Mouse (Mus musculus) megakaryocyte, embryonic 14.5 days (primary cell): ENCODE results near the gene Hddc3. TPM values are rescaled to one million over a fixed set of nuclear protein-coding genes. Genes with fewer than 3 reads are reported as not detected.
A peak's percentile ranks its signal among the peaks of the same experiment; 100 is the strongest.
"Not testable (repeated sequence)": the region's sequence is repeated elsewhere in the genome, so short reads cannot be mapped to it uniquely, and the experiment has no call there.

Experiments
- H3K27me3 ChIP-seq: replicated peaks from 2 replicates; pipeline ENCODE3; 2012; ENCODE audit warnings: inconsistent platforms
- H3K36me3 ChIP-seq: replicated peaks from 2 replicates; pipeline ENCODE3; 2012; ENCODE audit warnings: low read length, inconsistent platforms, mixed read lengths
- H3K4me1 ChIP-seq: 2 replicates; pipeline ENCODE4 v1.6.1; 2012; ENCODE audit warnings: inconsistent platforms
- H3K4me3 ChIP-seq: replicated peaks from 2 replicates; pipeline ENCODE3; 2012; ENCODE audit warnings: moderate library complexity, mild to moderate bottlenecking, inconsistent platforms
- H3K9me3 ChIP-seq: 2 replicates; pipeline ENCODE4 v1.6.1; 2012; ENCODE audit warnings: inconsistent platforms
- FLI1 ChIP-seq: IDR thresholded peaks from 2 replicates; pipeline ENCODE4 v1.6.1; 2012; ENCODE audit warnings: low read length, inconsistent platforms, mixed read lengths
- GATA1 ChIP-seq: IDR thresholded peaks from 3 replicates; pipeline ENCODE4 v1.6.1; 2012; ENCODE audit warnings: mixed read lengths, low read length, inconsistent platforms, borderline replicate concordance
- polyA plus RNA-seq: library from polyadenylated mRNA; stranded (reverse); fragments of >175 nt; gene quantifications from 2 replicates; pipeline ENCODE4 v1.2.3, GENCODE M21; 2012; ENCODE audit warnings: low replicate concordance; ENCODE audit not compliant: insufficient read depth

Gene Hddc3
- polyA plus RNA-seq, 1 experiment: 104 TPM

- Histone ChIP-seq H3K4me1 (peaks cover 12% of the 10 kb centered on the region), H3K4me3 (no peak overlapping the region), H3K36me3 (peaks cover 92% of the 10 kb centered on the region), H3K27me3 (no peaks in the 10 kb centered on the region), H3K9me3 (no peaks in the 10 kb centered on the region)
- TF ChIP-seq GATA1: no peak
- TF ChIP-seq FLI1: no peak
Observed at GRCm38 (mm10) chr7:80315733-80316132, 27.2 kb upstream of the Hddc3 start.

- H3K4me3 ChIP-seq: no peak overlapping the region
- H3K27me3 ChIP-seq: no peaks in the 10 kb centered on the region
- peaks cover 78% of the 10 kb centered on the region for H3K36me3 ChIP-seq
- H3K4me1 ChIP-seq: peaks cover 19% of the 10 kb centered on the region
- TF ChIP-seq FLI1 (no peak), GATA1 (no peak)
- no peaks in the 10 kb centered on the region for H3K9me3 ChIP-seq
Observed at GRCm38 (mm10) chr7:80317439-80318115, 25.3 kb upstream of the Hddc3 start.

GRCm38 (mm10) chr7:80318670-80319069, 24.2 kb upstream of the Hddc3 start:
- Histone ChIP-seq H3K9me3 (no peaks in the 10 kb centered on the region), H3K4me3 (no peak overlapping the region), H3K27me3 (no peaks in the 10 kb centered on the region), H3K4me1 (peaks cover 29% of the 10 kb centered on the region), H3K36me3 (peaks cover 67% of the 10 kb centered on the region)
- no peak for TF ChIP-seq GATA1
- TF ChIP-seq FLI1: no peak

GRCm38 (mm10) chr7:80319846-80320496, 22.9 kb upstream of the Hddc3 start:
- TF ChIP-seq GATA1: no peak
- no peak for TF ChIP-seq FLI1
- H3K36me3 ChIP-seq: peaks cover 56% of the 10 kb centered on the region

GRCm38 (mm10) chr7:80323336-80323735, 19.6 kb upstream of the Hddc3 start:
- no peaks in the 10 kb centered on the region for H3K27me3 ChIP-seq
- H3K4me1 ChIP-seq: peaks cover 56% of the 10 kb centered on the region
- H3K4me3 ChIP-seq: peak overlapping the region; percentile 98
- TF ChIP-seq GATA1: no peak
- TF ChIP-seq FLI1: no peak
- no peaks in the 10 kb centered on the region for H3K9me3 ChIP-seq
- peaks cover 63% of the 10 kb centered on the region for H3K36me3 ChIP-seq

More at GRCm38 (mm10) chr7:80319846-80320496, 22.9 kb upstream of the Hddc3 start:
- peaks cover 27% of the 10 kb centered on the region for H3K4me1 ChIP-seq
- H3K27me3 ChIP-seq: no peaks in the 10 kb centered on the region
- no peaks in the 10 kb centered on the region for H3K9me3 ChIP-seq
- no peak overlapping the region for H3K4me3 ChIP-seq

GRCm38 (mm10) chr7:80324043-80324815, 18.7 kb upstream of the Hddc3 start, which contains the start of gene Rccd1:
TSS of gene Rccd1 (minus strand) at chr7:80324454.
- no peaks in the 10 kb centered on the region for H3K27me3 ChIP-seq
- H3K36me3 ChIP-seq: peaks cover 64% of the 10 kb centered on the region
- no peaks in the 10 kb centered on the region for H3K9me3 ChIP-seq
- TF ChIP-seq GATA1: no peak
- TF ChIP-seq FLI1: no peak
- H3K4me1 ChIP-seq: peaks cover 52% of the 10 kb centered on the region
- H3K4me3 ChIP-seq: peak within 1 kb of the TSS; percentile 98

GRCm38 (mm10) chr7:80324816-80325119, 18.1 kb upstream of the Hddc3 start:
- not testable (repeated sequence) for H3K27me3 ChIP-seq, H3K9me3 ChIP-seq, H3K4me3 ChIP-seq
- Histone ChIP-seq H3K4me1 (peaks cover 52% of the 10 kb centered on the region), H3K36me3 (peaks cover 64% of the 10 kb centered on the region)

GRCm38 (mm10) chr7:80325292-80325868, 17.5 kb upstream of the Hddc3 start:
- Histone ChIP-seq H3K36me3 (peaks cover 64% of the 10 kb centered on the region), H3K27me3 (no peaks in the 10 kb centered on the region), H3K4me1 (peaks cover 47% of the 10 kb centered on the region), H3K4me3 (peak overlapping the region; percentile 56), H3K9me3 (no peaks in the 10 kb centered on the region)
- TF ChIP-seq FLI1 (no peak), GATA1 (no peak)

- TF ChIP-seq FLI1 (no peak), GATA1 (no peak)
- Histone ChIP-seq H3K4me1 (peaks cover 48% of the 10 kb centered on the region), H3K4me3 (peak overlapping the region; percentile 12), H3K9me3 (no peaks in the 10 kb centered on the region), H3K27me3 (no peaks in the 10 kb centered on the region), H3K36me3 (peaks cover 64% of the 10 kb centered on the region)
Observed at GRCm38 (mm10) chr7:80326076-80326475, 16.8 kb upstream of the Hddc3 start.
